Mouse (Mus musculus) thymus, adult 18-20 months (tissue): ENCODE measurements around the gene Pid1.

Experiments used
- DNase-seq, 2 experiments: peaks; one replicate each; pipeline ENCODE4 v3.0.0; 2022; ENCODE audit warnings: mixed read lengths in 2 of 2

Pid1 gene

GRCm38 (mm10) chr1:84363967-84364366, at the start of gene Pid1:
TSS of gene Pid1 (minus strand) at chr1:84364180.
- DNase-seq = no peak

- no peak for DNase-seq
Observed at GRCm38 (mm10) chr1:84409514-84409913, 45.5 kb upstream of the Pid1 start.

DNA sequence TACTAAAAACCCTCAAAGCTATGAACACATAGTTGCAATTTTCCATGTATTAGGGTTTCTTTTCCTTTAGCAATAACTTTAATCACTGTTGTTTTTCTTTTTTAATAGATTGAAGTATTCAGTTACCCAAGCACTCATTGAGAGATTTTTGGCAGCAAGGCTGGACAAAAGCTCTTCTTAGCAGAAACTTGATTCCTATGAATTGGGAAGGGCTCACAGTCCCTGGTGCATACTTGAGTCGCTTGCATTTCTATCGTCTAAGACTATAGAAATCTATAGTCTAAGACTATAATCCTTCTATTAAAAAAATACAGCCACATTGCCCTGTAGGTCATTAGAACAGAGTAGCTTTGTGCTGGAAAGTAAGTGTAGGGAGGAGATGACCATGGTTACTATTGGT, 44.9 kb upstream of the Pid1 start:
- DNase-seq = no peak

DNA sequence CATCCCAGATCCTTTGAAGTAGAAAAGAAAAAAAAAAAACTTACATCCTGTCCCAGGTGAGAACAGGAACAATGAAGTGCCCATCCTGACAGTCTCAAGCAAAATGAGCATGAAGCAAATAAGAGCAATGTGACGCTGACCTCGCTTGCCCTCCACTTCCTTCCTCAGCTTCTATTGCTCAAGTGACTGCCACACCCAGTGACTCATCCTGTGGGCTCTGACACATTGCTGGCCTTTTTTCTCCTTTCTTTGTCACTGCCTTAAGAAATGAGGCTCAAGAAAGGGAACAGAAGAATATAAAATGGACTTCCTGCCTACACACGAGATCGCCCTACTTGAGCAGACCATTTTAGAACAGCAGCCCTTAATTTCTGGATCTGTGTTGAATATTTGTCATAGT, 42.9 kb upstream of the Pid1 start:
- DNase-seq = no peak

DNA sequence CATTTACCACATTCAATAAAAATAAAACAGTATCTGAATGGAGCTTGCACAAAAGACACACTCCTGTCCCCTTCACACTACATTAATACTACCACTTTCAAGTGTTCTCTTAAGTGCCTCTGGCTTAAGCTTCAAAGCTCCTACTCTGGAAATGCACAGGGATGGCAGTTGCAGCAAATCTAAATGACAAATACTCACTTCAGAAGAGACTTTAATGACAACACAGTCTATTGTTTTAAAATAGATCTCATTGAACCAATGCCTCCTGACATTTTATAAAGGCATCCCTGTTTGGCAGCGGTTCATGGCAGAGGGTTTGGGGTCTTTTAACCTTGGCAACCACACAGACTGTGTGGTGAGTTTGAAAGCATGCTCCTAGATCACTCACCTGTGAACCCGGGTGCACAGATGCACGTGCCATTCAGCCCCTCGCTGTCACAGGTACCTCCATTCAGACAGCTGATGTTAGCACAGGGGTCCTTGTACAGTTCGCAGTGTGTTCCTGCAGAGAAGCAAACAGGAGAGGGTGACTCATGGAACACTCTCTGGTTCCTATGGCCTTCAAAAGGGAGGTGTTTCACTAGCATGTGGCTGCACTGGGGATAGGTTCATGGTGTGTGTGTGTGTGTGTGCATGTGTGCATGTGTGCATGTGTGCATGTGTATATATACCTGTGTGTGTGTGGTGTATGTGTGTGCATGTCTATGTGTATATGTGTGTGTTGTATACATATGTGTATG, 41.7 kb upstream of the Pid1 start:
- DNase-seq = no peak

GRCm38 (mm10) chr1:84404880-84405279, 40.9 kb upstream of the Pid1 start:
- DNase-seq = no peak

DNA sequence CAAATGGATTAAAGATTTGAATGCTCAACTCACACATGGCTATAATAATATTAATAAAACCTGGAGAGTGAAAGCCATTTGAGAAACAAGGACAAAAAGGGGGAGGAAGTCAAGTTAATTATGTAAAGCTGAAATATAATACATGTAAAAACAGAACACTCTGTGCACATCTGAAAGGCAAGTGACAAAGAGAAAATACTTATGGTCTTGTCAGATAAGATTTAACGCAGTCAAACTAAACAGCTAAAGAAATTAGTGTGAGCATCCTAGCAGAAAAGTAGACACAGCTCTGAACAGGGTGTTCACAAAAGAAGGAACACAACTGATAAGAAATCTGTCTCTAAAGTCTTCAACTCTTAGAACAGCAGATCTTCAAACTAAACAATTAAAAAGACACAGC, 38.2 kb upstream of the Pid1 start:
- no peak for DNase-seq

DNA sequence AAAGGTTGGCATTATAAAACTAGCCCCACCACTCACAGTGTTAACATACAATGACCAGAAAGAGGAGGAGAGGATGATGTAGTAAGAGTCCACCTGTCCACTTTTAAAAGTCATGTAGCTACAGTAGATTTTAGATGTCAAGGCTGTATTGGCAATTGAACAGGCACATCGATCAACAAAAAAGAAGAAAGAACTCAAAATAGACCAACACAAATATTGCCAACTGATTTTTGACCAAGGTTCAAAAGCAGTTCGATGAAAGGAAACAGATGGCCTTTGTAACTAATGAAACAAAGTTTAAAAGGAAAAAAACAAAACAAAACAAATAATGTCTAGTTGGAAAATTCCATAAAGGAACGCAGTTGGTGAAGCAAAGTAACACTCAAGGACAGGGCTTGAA, 35.7 kb upstream of the Pid1 start:
- no peak for DNase-seq

- DNase-seq = no peak
Observed at GRCm38 (mm10) chr1:84399118-84399517, 35.1 kb upstream of the Pid1 start.

DNA sequence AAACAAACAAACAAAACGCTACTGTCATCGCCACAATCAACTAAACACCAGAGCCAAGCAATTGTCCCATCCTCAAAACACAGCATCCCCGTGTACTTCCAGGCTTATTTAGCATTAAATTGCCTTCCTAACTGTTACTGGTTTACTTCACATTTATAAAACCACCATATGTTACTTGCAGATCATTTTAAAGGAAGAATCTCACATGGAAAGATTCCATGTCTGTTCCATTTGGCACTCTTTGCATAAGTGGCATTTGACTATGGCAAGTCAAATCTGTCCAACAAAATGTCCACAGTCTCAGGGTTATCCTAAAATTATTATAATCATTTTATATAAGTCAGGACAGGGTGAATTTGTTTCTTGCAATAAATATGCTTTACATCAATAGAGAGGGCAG, 32.8 kb upstream of the Pid1 start:
- no peak for DNase-seq

DNA sequence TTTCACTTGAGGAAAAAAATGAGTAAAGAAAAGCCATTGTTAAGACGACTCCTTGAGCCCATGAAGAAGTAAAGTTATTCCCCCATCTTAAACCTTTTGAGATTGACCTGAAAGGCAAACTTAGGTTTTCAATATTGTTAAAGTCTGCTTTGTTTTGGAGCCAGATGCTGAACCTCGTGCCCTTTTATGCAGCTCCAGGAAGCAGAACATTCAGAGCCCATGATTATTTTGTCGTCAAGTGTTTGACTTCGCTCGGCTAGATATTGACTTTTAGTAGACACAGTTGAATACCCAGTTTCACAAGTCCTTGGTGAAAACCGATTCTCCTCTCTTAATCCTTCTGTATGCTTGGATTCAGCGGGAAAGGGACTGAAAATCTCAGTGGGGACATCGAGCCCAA, 31.9 kb upstream of the Pid1 start:
- DNase-seq = no peak

GRCm38 (mm10) chr1:84390961-84391360, 27.0 kb upstream of the Pid1 start:
- DNase-seq = no peak

DNA sequence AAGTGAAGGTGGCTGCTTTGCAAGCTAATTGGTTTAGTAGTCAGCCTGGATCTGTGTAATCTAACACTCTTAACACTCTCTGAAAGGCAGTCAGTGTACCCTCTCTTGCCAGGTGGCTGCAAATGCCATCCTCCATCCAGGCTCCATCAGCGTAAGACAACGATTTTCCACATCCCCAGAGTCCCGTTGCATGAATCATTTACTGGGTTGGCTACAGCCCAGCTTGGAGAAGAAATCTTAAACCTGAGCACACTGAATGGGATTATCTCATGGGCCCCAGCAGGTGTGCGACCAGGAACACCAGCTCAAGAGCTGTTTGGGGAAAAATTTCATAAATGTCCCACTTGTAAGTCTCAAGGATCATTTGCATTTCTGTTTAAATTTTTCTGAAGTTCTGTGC, 23.6 kb upstream of the Pid1 start:
- DNase-seq = no peak

- no peak for DNase-seq
Observed at GRCm38 (mm10) chr1:84386481-84387146, 22.6 kb upstream of the Pid1 start.

- no peak for DNase-seq
Observed at GRCm38 (mm10) chr1:84382709-84383108, 18.7 kb upstream of the Pid1 start.

DNA sequence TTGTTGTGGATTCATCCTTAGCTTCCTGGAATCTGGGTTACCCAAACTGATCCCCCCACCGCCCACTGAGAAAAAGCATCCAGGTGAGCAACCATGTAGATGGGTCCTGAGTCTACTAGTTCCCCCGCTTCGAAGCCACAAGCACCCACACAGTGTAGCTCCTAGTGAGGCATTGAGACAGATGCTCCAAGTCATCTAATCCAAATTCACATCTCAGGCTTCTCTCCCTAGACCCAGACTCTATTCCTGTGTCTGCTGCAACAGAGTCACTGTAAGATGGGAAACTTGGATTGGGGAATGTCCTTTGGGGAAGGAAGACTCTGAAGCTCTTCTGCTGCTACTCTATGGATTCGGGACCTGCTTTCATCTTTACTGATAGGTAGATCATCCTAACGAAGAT, 18.1 kb upstream of the Pid1 start:
- DNase-seq = no peak

GRCm38 (mm10) chr1:84380895-84381294, 16.9 kb upstream of the Pid1 start:
- DNase-seq = no peak

- no peak for DNase-seq
Observed at GRCm38 (mm10) chr1:84367733-84368132, 3.8 kb upstream of the Pid1 start.

DNA sequence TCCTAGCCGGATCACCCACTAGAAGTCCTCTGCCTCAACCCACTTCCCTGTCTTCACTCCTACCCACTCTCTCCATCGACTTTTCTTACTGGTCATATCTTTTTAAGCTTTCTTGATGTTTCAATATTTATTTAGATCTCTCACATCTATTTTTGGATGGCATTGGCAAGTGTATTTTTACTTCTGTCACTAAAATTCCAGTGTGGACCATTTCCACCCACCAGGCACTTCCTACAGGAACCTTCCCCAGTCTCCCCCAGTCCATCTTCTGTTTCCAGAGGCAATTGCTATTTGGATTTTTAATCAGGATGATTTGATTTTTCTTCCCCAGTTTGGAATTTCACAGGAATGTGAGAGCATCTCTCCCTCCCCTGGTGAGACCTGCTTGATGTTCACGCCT, 2.6 kb upstream of the Pid1 start:
- no peak for DNase-seq

- DNase-seq = no peak
Observed at GRCm38 (mm10) chr1:84362709-84363617, 1.0 kb downstream of the Pid1 start.

DNA sequence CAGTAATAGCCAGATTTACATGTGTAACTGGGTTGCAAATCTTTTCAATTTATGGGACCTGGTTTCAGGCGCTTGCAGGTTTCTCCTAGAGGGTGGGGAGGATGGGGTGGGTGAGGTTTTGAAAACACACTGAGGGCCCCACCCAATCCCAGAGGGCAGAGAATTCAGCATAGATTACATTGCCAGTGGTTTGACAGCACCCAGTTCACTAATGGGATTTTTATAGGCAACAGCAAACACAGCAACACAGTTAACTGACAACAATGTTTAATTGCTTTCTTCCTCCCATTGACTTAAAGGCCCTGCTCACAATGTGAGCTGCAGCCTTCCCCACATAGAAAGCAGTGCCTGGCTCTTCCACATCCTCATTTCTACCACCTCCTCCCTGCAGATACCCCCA, 1.8 kb downstream of the Pid1 start:
- no peak for DNase-seq

DNA sequence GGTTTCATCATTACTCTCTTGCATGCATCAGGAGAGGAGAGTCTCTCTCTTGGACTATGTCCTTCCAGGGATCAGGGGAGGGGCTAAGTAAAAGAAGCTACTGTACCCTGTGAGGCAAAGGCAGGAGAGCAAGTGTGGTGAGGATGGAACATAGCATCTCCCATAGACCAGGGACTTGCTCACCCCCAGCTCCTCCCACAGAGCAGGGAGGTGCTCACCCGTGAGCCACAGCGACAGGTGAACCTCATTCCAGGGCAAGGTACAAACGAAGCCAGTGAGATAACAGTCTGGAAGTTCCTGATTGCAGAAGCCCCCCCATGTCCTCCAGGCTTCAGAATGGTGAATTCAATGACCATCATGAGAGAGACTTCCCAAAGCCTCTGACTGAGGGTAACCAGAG, 2.6 kb downstream of the Pid1 start:
- DNase-seq = no peak

GRCm38 (mm10) chr1:84359611-84360500, 4.1 kb downstream of the Pid1 start:
- DNase-seq = no peak
